Mouse (Mus musculus) forebrain, embryonic 14.5 days (tissue): ENCODE results near the gene Cpeb2. TPM values are rescaled to one million over a fixed set of nuclear protein-coding genes. Genes with fewer than 3 reads are reported as not detected.

Experiments
- ATAC-seq: fragments of 200-750 bp; cut with Nextera tagmentation; 2 replicates; pipeline ENCODE4 v1.8.0; 2017; ENCODE audit warnings: mild to moderate bottlenecking, moderate library complexity
- DNase-seq: peaks from one replicate; pipeline ENCODE4 v3.0.0-alpha.2; 2015; ENCODE audit warnings: low spot score
- H3K27ac ChIP-seq: fragments of 300-500 bp; sonication (generic); 2 replicates; pipeline ENCODE4 v1.5.1; 2014; ENCODE audit warnings: low read depth, mild to moderate bottlenecking, control low read depth, low read length, moderate library complexity
- H3K27me3 ChIP-seq: fragments of 300-500 bp; sonication (generic); replicated peaks from 2 replicates; pipeline ENCODE4 v1.6.1; 2014; ENCODE audit warnings: low read length, control low read depth, mixed read lengths; ENCODE audit not compliant: control insufficient read depth, insufficient read depth
- H3K36me3 ChIP-seq: fragments of 300-500 bp; sonication (generic); 2 replicates; pipeline ENCODE4 v1.6.1; 2014; ENCODE audit warnings: low read length, control low read depth; ENCODE audit not compliant: control insufficient read depth, insufficient read depth
- H3K4me1 ChIP-seq: fragments of 300-500 bp; sonication (generic); 2 replicates; pipeline ENCODE4 v1.6.1; 2014; ENCODE audit warnings: antibody characterized with exemption, low read length, control low read depth; ENCODE audit not compliant: control insufficient read depth, insufficient read depth
- H3K4me2 ChIP-seq: fragments of 300-500 bp; sonication (generic); 2 replicates; pipeline ENCODE4 v1.6.1; 2014; ENCODE audit warnings: mild to moderate bottlenecking, control low read depth, low read length
- H3K4me3 ChIP-seq: fragments of 300-500 bp; sonication (generic); 2 replicates; pipeline ENCODE4 v1.5.1; 2014; ENCODE audit warnings: low read depth, low read length, control low read depth
- H3K9ac ChIP-seq: fragments of 300-500 bp; sonication (generic); 2 replicates; pipeline ENCODE4 v1.6.1; 2014; ENCODE audit warnings: mild to moderate bottlenecking, low read length, control low read depth, moderate library complexity
- H3K9me3 ChIP-seq: fragments of 300-500 bp; sonication (generic); replicated peaks from 2 replicates; pipeline ENCODE4 v1.6.1; 2016; ENCODE audit warnings: low read length, control low read depth, mixed read lengths; ENCODE audit not compliant: control insufficient read depth
- WGBS: fragments of 180-500 bp; shearing (Covaris S2); extraction: QIAGEN DNeasy Blood & Tissue Kit; methylation state at CpG from one replicate; pipeline ENCODE4 v1.1.7; 2014; 5-methylcytosine and 5-hydroxymethylcytosine counted together
- polyA plus RNA-seq: library from polyadenylated mRNA; unstranded; fragments of >200 nt; fragmentation: Nextera tagmentation; extraction: Ambion mirVana; gene quantifications from 2 replicates; pipeline ENCODE4 v1.2.1, GENCODE M21; 2014

Cpeb2 gene
- 6.9 and 8.7 TPM in 2 replicates for polyA plus RNA-seq

- no peaks in the 10 kb centered on the region for H3K9me3 ChIP-seq
- H3K36me3 ChIP-seq: no peaks in the 10 kb centered on the region
- peaks cover 8% of the 10 kb centered on the region for H3K4me1 ChIP-seq
- H3K4me2 ChIP-seq: peak within 1 kb of the TSS; percentile 82
- DNase-seq (peak; percentile 96), ATAC-seq (peak; percentile 88)
- peak within 1 kb of the TSS; percentile 94 for H3K9ac ChIP-seq
- H3K4me3 ChIP-seq: peak within 1 kb of the TSS; percentile 93
- H3K27ac ChIP-seq: peak within 1 kb of the TSS; percentile 99
- under 1% methylated on average over 74 of the region's 89 CpGs for WGBS
- H3K27me3 ChIP-seq: no peaks in the 10 kb centered on the region; the same call in 1 of the 2 replicates
Measured at GRCm38 (mm10) chr5:43232480-43233315, at the start of gene Cpeb2. Gene Cpeb2, plus strand, starts transcription at chr5:43233170.

- no peaks in the 10 kb centered on the region for H3K4me1 ChIP-seq
- no peak overlapping the region for H3K4me2 ChIP-seq
- no peaks in the 10 kb centered on the region for H3K36me3 ChIP-seq
- ATAC-seq: no peak
- DNase-seq: no peak
- no peaks in the 10 kb centered on the region for H3K27me3 ChIP-seq
- no peaks in the 10 kb centered on the region for H3K9me3 ChIP-seq
- no peak overlapping the region for H3K9ac ChIP-seq
- H3K4me3 ChIP-seq: no peak overlapping the region
- no peak overlapping the region for H3K27ac ChIP-seq
Measured at GRCm38 (mm10) chr5:43183556-43183955, 49.4 kb upstream of the Cpeb2 start.

- no peak overlapping the region for H3K4me2 ChIP-seq
- H3K27me3 ChIP-seq: no peaks in the 10 kb centered on the region
- WGBS: 49% methylated on average over 3 of the region's 3 CpGs
- no peak for ATAC-seq
- no peak overlapping the region for H3K9ac ChIP-seq
- no peaks in the 10 kb centered on the region for H3K9me3 ChIP-seq
- no peak for DNase-seq
- H3K4me1 ChIP-seq: no peaks in the 10 kb centered on the region
- H3K4me3 ChIP-seq: no peak overlapping the region
- no peaks in the 10 kb centered on the region for H3K36me3 ChIP-seq
- H3K27ac ChIP-seq: no peak overlapping the region
Measured at GRCm38 (mm10) chr5:43184834-43185233, 48.1 kb upstream of the Cpeb2 start.

- ATAC-seq (no peak), DNase-seq (no peak)
- no peaks in the 10 kb centered on the region for H3K4me1 ChIP-seq
- H3K36me3 ChIP-seq: no peaks in the 10 kb centered on the region
- H3K27ac ChIP-seq: no peak overlapping the region
- H3K27me3 ChIP-seq: no peaks in the 10 kb centered on the region
- H3K4me3 ChIP-seq: no peak overlapping the region
- no peak overlapping the region for H3K9ac ChIP-seq
- no peak overlapping the region for H3K4me2 ChIP-seq
- WGBS: 84% methylated on average over 3 of the region's 3 CpGs
- no peaks in the 10 kb centered on the region for H3K9me3 ChIP-seq
Measured at GRCm38 (mm10) chr5:43185478-43185877, 47.5 kb upstream of the Cpeb2 start.

GRCm38 (mm10) chr5:43200686-43201085, 32.3 kb upstream of the Cpeb2 start:
- Histone ChIP-seq H3K36me3 (no peaks in the 10 kb centered on the region), H3K4me2 (no peak overlapping the region), H3K9ac (no peak overlapping the region), H3K27me3 (no peaks in the 10 kb centered on the region), H3K27ac (no peak overlapping the region), H3K4me3 (no peak overlapping the region), H3K4me1 (no peaks in the 10 kb centered on the region), H3K9me3 (no peaks in the 10 kb centered on the region)
- DNase-seq (no peak), ATAC-seq (no peak)
- 87% methylated on average over 4 of the region's 4 CpGs for WGBS

- no peaks in the 10 kb centered on the region for H3K4me1 ChIP-seq
- no peak overlapping the region for H3K4me3 ChIP-seq
- H3K36me3 ChIP-seq: no peaks in the 10 kb centered on the region
- H3K9ac ChIP-seq: no peak overlapping the region
- WGBS: 85% methylated on average over 6 of the region's 6 CpGs
- H3K9me3 ChIP-seq: no peaks in the 10 kb centered on the region
- H3K4me2 ChIP-seq: no peak overlapping the region
- H3K27me3 ChIP-seq: no peaks in the 10 kb centered on the region
- no peak for DNase-seq
- no peak overlapping the region for H3K27ac ChIP-seq
- no peak for ATAC-seq
Measured at GRCm38 (mm10) chr5:43206495-43207053, 26.4 kb upstream of the Cpeb2 start.

- Histone ChIP-seq H3K9me3 (no peaks in the 10 kb centered on the region), H3K9ac (no peak overlapping the region)
Measured at GRCm38 (mm10) chr5:43217468-43217867, 15.5 kb upstream of the Cpeb2 start.

GRCm38 (mm10) chr5:43217987-43218846, 14.8 kb upstream of the Cpeb2 start:
- no peak overlapping the region for H3K9ac ChIP-seq
- H3K4me1 ChIP-seq: no peaks in the 10 kb centered on the region
- no peaks in the 10 kb centered on the region for H3K36me3 ChIP-seq
- H3K4me2 ChIP-seq: no peak overlapping the region
- ATAC-seq (no peak), DNase-seq (no peak)
- no peak overlapping the region for H3K4me3 ChIP-seq
- 80% methylated on average over 10 of the region's 10 CpGs for WGBS
- H3K27me3 ChIP-seq: no peaks in the 10 kb centered on the region
- no peaks in the 10 kb centered on the region for H3K9me3 ChIP-seq
- no peak overlapping the region for H3K27ac ChIP-seq

More at GRCm38 (mm10) chr5:43217468-43217867, 15.5 kb upstream of the Cpeb2 start:
- Histone ChIP-seq H3K27me3 (no peaks in the 10 kb centered on the region), H3K27ac (no peak overlapping the region), H3K4me2 (no peak overlapping the region), H3K4me1 (no peaks in the 10 kb centered on the region), H3K36me3 (no peaks in the 10 kb centered on the region), H3K4me3 (no peak overlapping the region)
- ATAC-seq (no peak), DNase-seq (no peak)
- 51% methylated on average over 4 of the region's 4 CpGs for WGBS
